Mouse (Mus musculus) neural tube, embryonic 15.5 days (tissue): ENCODE results near the gene Fgfr2. TPM values are rescaled to one million over a fixed set of nuclear protein-coding genes. Genes with fewer than 3 reads are reported as not detected.

Experiments
- ATAC-seq: fragments of 200-750 bp; cut with Nextera tagmentation; 2 replicates; pipeline ENCODE4 v1.8.0; 2017; ENCODE audit warnings: mild to moderate bottlenecking, moderate TSS enrichment, moderate library complexity; ENCODE audit not compliant: low FRiP score
- H3K27ac ChIP-seq: fragments of 300-500 bp; sonication (generic); replicated peaks from 2 replicates; pipeline ENCODE4 v1.5.1; 2015; ENCODE audit warnings: mild to moderate bottlenecking, inconsistent platforms
- H3K27me3 ChIP-seq: fragments of 300-500 bp; sonication (generic); replicated peaks from 2 replicates; pipeline ENCODE4 v1.6.1; 2015; ENCODE audit warnings: inconsistent platforms
- H3K36me3 ChIP-seq: fragments of 300-500 bp; sonication (generic); 2 replicates; pipeline ENCODE4 v1.6.1; 2015; ENCODE audit warnings: inconsistent platforms
- H3K4me1 ChIP-seq: fragments of 300-500 bp; sonication (generic); 2 replicates; pipeline ENCODE4 v1.6.1; 2015; ENCODE audit warnings: inconsistent platforms
- H3K4me2 ChIP-seq: fragments of 300-500 bp; sonication (generic); 2 replicates; pipeline ENCODE4 v1.6.1; 2015; ENCODE audit warnings: inconsistent platforms, mild to moderate bottlenecking, moderate library complexity
- H3K4me3 ChIP-seq: fragments of 300-500 bp; sonication (generic); replicated peaks from 2 replicates; pipeline ENCODE4 v1.5.1; 2015; ENCODE audit warnings: mild to moderate bottlenecking, inconsistent platforms
- H3K9ac ChIP-seq: fragments of 300-500 bp; sonication (generic); replicated peaks from 2 replicates; pipeline ENCODE4 v1.6.1; 2015; ENCODE audit warnings: mild to moderate bottlenecking, inconsistent platforms
- H3K9me3 ChIP-seq: fragments of 300-500 bp; sonication (generic); replicated peaks from 2 replicates; pipeline ENCODE4 v1.6.1; 2016; ENCODE audit warnings: inconsistent platforms
- WGBS: fragments of 180-500 bp; shearing (Covaris S2); methylation state at CpG from one replicate; pipeline ENCODE4 v1.1.7; 2015; ENCODE audit warnings: mixed read lengths; 5-methylcytosine and 5-hydroxymethylcytosine counted together
- polyA plus RNA-seq: library from polyadenylated mRNA; unstranded; fragments of >200 nt; fragmentation: Nextera tagmentation; extraction: Ambion mirVana; gene quantifications from 2 replicates; pipeline ENCODE4 v1.2.1, GENCODE M21; 2015

Gene Fgfr2
- polyA plus RNA-seq, 1 experiment from 2014 or later, result 21.2 TPM

GRCm38 (mm10) chr7:131643341-131643840, 1479.8 kb downstream of the Fgfr2 start:
- no peak for ATAC-seq
- H3K27me3 ChIP-seq, result peaks cover 56% of the 10 kb centered on the region
- H3K4me2 ChIP-seq, result peak overlapping the region; percentile 45; the same call in 1 of the 2 replicates
- no peak overlapping the region for H3K4me3 ChIP-seq
- H3K4me1 ChIP-seq, result peaks cover 23% of the 10 kb centered on the region
- H3K36me3 ChIP-seq, result no peaks in the 10 kb centered on the region
- H3K27ac ChIP-seq, result no peak overlapping the region
- WGBS, result 16% methylated on average over 13 of the region's 13 CpGs
- H3K9me3 ChIP-seq, result no peaks in the 10 kb centered on the region
- no peak overlapping the region for H3K9ac ChIP-seq

- H3K27ac ChIP-seq, result no peak overlapping the region
- peaks cover 7% of the 10 kb centered on the region; the same call in 1 of the 2 replicates for H3K27me3 ChIP-seq
- H3K9ac ChIP-seq, result no peak overlapping the region
- no peaks in the 10 kb centered on the region for H3K9me3 ChIP-seq
- peaks cover 13% of the 10 kb centered on the region; the same call in 1 of the 2 replicates for H3K4me1 ChIP-seq
- WGBS, result 56% methylated on average over 8 of the region's 8 CpGs
- no peaks in the 10 kb centered on the region for H3K36me3 ChIP-seq
- H3K4me2 ChIP-seq, result no peak overlapping the region
- ATAC-seq, result no peak
- H3K4me3 ChIP-seq, result no peak overlapping the region
These were observed 1493.6 kb downstream of the Fgfr2 start for GRCm38 (mm10) chr7:131629562-131629961.

DNA sequence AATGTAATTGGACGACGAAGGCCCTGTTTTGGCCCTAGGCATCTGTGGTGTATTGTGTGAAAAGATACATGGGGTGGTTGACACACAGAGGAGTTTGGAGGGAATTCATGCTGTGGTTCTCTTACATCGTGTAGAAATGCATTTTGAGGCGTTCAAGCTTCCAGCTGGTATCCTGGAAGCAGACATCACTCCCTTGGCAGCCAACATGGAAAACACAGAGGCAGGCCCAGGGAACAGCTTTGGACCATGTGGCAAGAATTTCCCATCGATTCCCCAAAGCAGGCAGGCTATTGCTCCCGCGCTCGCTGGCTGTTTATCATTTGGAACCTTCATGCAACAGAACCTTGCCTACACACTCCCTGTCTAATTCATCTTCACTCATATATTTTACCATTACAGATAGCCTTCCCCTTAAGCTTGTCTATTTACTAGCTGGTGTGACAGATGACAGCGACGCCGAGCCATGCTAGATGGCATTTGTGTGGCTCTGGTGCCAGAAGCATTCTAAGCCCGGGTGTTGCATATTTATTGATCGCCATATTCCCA, 1494.2 kb downstream of the Fgfr2 start:
- no peak overlapping the region for H3K4me2 ChIP-seq
- H3K4me1 ChIP-seq, result peaks cover 13% of the 10 kb centered on the region; the same call in 1 of the 2 replicates
- H3K27ac ChIP-seq, result 0 out of 2 replicates have a peak overlapping the region, but pooled peaks have one; percentile 2
- no peak overlapping the region for H3K9ac ChIP-seq
- no peak overlapping the region for H3K4me3 ChIP-seq
- peaks cover 7% of the 10 kb centered on the region; the same call in 1 of the 2 replicates for H3K27me3 ChIP-seq
- H3K9me3 ChIP-seq, result no peaks in the 10 kb centered on the region
- WGBS, result 71% methylated on average over 13 of the region's 13 CpGs
- ATAC-seq, result no peak
- H3K36me3 ChIP-seq, result no peaks in the 10 kb centered on the region

- no peak for ATAC-seq
- Histone ChIP-seq H3K9me3 (no peaks in the 10 kb centered on the region), H3K36me3 (no peaks in the 10 kb centered on the region), H3K27ac (peak overlapping the region; percentile 48; the same call in 1 of the 2 replicates), H3K4me1 (peaks cover 13% of the 10 kb centered on the region; the same call in 1 of the 2 replicates), H3K27me3 (peaks cover 6% of the 10 kb centered on the region; the same call in 1 of the 2 replicates), H3K9ac (no peak overlapping the region), H3K4me2 (no peak overlapping the region), H3K4me3 (no peak overlapping the region)
- 75% methylated on average over 17 of the region's 17 CpGs for WGBS
These were observed 1494.8 kb downstream of the Fgfr2 start for GRCm38 (mm10) chr7:131628356-131628755.

- 37% methylated on average over 7 of the region's 7 CpGs for WGBS
- Histone ChIP-seq H3K4me1 (peaks cover 3% of the 10 kb centered on the region; the same call in 1 of the 2 replicates), H3K4me3 (no peak overlapping the region), H3K9ac (no peak overlapping the region), H3K27me3 (0 out of 2 replicates have a peak, but pooled peaks cover 3% of the 10 kb centered on the region), H3K9me3 (no peaks in the 10 kb centered on the region), H3K27ac (no peak overlapping the region), H3K4me2 (no peak overlapping the region), H3K36me3 (no peaks in the 10 kb centered on the region)
- no peak for ATAC-seq
These were observed 1513.5 kb downstream of the Fgfr2 start for GRCm38 (mm10) chr7:131609677-131610076.

DNA sequence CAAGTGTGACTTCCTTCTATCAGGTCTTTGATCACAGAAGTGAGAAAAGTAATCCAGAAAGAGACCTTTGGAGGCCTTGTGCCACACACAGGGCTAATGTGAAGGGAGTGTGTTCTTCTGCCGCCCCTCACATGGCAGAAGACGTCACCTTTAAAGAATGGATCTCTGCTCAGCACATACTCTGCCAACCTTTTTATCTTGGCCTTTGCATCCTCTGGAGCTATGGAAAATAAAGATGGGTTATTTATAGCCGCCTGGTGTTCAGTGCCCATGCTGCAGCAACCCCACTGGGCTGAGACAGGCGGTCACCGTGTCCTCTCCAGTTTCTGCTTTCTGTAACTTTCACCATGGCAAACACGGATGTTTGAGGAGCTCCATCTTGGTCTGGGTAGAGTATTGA, 1515.1 kb downstream of the Fgfr2 start:
- H3K9me3 ChIP-seq, result no peaks in the 10 kb centered on the region
- H3K27me3 ChIP-seq, result 0 out of 2 replicates have a peak, but pooled peaks cover 5% of the 10 kb centered on the region
- no peak for ATAC-seq
- no peak overlapping the region for H3K4me3 ChIP-seq
- no peak overlapping the region for H3K27ac ChIP-seq
- 90% methylated on average over 6 of the region's 6 CpGs for WGBS
- no peaks in the 10 kb centered on the region for H3K36me3 ChIP-seq
- peaks cover 3% of the 10 kb centered on the region; the same call in 1 of the 2 replicates for H3K4me1 ChIP-seq
- no peak overlapping the region for H3K9ac ChIP-seq
- no peak overlapping the region for H3K4me2 ChIP-seq

DNA sequence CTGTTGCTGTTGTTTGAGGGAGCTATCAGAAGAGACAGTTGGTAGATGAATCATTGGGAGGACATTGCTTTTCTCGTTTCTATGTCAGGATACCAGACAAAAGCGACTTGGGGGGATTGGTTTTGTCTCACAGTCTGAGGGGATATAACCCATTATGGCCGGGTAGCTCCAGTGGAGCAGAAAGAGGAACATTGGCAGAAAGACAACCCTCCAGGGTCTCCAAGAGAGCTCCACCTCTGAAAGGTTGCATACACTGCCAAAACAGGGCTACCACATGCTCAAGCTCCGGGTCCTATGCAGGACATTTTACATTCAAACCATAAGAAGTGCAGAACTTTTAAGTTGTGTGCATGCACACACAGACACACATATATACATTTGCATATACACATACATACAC, 1517.7 kb downstream of the Fgfr2 start:
- Histone ChIP-seq H3K4me3 (no peak overlapping the region), H3K4me2 (no peak overlapping the region), H3K36me3 (no peaks in the 10 kb centered on the region), H3K27ac (no peak overlapping the region), H3K27me3 (peaks cover 5% of the 10 kb centered on the region; the same call in 1 of the 2 replicates), H3K4me1 (peaks cover 8% of the 10 kb centered on the region), H3K9me3 (no peaks in the 10 kb centered on the region), H3K9ac (no peak overlapping the region)
- 66% methylated on average over 4 of the region's 4 CpGs for WGBS
- no peak for ATAC-seq

DNA sequence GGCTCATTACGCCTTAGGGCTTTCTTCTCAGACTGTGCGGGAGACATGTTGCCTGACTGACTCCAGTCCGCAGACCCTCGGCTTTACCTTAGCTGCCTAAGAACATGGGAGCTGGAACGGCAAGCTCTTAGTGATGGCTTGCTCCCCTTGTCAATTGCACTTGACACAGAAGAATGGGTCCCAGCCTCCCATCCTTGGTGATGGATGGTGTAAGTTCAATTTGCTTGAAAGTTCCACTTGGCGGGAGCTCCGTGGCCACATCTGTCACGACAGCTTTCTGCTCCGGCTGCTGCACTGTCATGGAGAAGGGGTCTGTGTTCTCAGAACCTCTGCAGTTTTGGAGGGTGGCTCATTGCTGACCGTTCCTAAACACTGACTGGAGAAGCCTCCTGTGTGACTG, 1518.2 kb downstream of the Fgfr2 start:
- peaks cover 8% of the 10 kb centered on the region for H3K4me1 ChIP-seq
- H3K4me2 ChIP-seq, result no peak overlapping the region
- 81% methylated on average over 10 of the region's 10 CpGs for WGBS
- no peaks in the 10 kb centered on the region for H3K9me3 ChIP-seq
- H3K36me3 ChIP-seq, result no peaks in the 10 kb centered on the region
- no peak overlapping the region for H3K4me3 ChIP-seq
- H3K9ac ChIP-seq, result no peak overlapping the region
- H3K27ac ChIP-seq, result no peak overlapping the region
- no peak for ATAC-seq
- H3K27me3 ChIP-seq, result peaks cover 9% of the 10 kb centered on the region; the same call in 1 of the 2 replicates

GRCm38 (mm10) chr7:131603186-131603585, 1520.0 kb downstream of the Fgfr2 start:
- no peaks in the 10 kb centered on the region for H3K9me3 ChIP-seq
- H3K4me3 ChIP-seq, result no peak overlapping the region
- no peak overlapping the region for H3K27ac ChIP-seq
- no peaks in the 10 kb centered on the region for H3K36me3 ChIP-seq
- no peak overlapping the region for H3K9ac ChIP-seq
- WGBS, result 9% methylated on average over 9 of the region's 11 CpGs
- H3K27me3 ChIP-seq, result peaks cover 21% of the 10 kb centered on the region; the same call in 1 of the 2 replicates
- H3K4me2 ChIP-seq, result no peak overlapping the region
- H3K4me1 ChIP-seq, result peaks cover 13% of the 10 kb centered on the region
- no peak for ATAC-seq

DNA sequence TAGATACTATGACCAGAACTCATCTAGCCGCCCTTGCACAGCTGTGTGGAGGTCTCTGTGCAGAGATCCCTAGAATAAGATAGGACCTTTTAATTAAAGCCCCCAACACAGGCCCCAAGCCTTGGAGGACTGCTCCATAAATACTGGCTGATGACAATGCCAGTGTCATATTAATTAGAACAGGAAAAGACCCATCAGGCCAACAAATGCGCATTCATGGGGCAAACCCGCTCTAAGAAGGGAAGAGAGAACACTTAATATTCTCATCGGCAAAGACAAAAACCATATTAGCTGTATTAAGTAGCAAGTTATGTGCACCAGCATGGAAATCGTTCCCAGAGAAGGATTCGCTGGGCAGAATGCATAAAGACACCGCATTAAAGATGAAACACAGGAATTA, 1521.0 kb downstream of the Fgfr2 start:
- 43% methylated on average over 7 of the region's 7 CpGs for WGBS

DNA sequence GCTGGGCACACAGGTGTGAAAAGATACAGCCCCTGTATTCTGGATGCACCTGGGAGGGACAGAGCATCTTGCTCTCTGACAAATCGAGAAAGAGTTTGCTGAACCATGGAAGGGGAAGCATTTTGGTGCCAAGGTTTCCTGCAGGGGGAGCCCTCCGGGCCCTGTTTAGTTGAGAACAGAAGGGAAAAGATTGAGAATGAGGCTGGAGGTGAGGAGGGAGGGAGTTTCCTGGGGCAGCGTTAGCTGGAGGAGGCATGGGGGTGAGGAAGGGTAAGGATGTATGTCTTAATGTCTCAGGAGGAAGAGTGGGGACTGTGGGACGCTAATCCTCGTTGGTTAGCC, 1524.7 kb downstream of the Fgfr2 start:
- ATAC-seq, result no peak
- WGBS, result 8% methylated on average over 5 of the region's 5 CpGs
- 0 out of 2 replicates have a peak overlapping the region, but pooled peaks have one; percentile 11 for H3K4me2 ChIP-seq
- peaks cover 39% of the 10 kb centered on the region for H3K27me3 ChIP-seq
- no peak overlapping the region for H3K4me3 ChIP-seq
- H3K9me3 ChIP-seq, result no peaks in the 10 kb centered on the region
- 0 out of 2 replicates have a peak overlapping the region, but pooled peaks have one; percentile 15 for H3K9ac ChIP-seq
- H3K4me1 ChIP-seq, result peaks cover 16% of the 10 kb centered on the region
- no peaks in the 10 kb centered on the region for H3K36me3 ChIP-seq
- no peak overlapping the region for H3K27ac ChIP-seq

More for the DNA sequence above, 1521.0 kb downstream of the Fgfr2 start:
- Histone ChIP-seq H3K27me3 (peaks cover 24% of the 10 kb centered on the region; the same call in 1 of the 2 replicates), H3K4me3 (no peak overlapping the region), H3K9ac (no peak overlapping the region), H3K9me3 (no peaks in the 10 kb centered on the region), H3K4me2 (no peak overlapping the region), H3K36me3 (no peaks in the 10 kb centered on the region), H3K27ac (no peak overlapping the region), H3K4me1 (peaks cover 19% of the 10 kb centered on the region)
- ATAC-seq, result no peak
